Mouse (Mus musculus) c-Kit-negative CD71-positive TER-119-positive erythroid progenitor cells, embryonic 14.5 days (primary cell): ENCODE data around the gene Olfr723.
"Not testable (repeated sequence)": the region's sequence is repeated elsewhere in the genome, so short reads cannot be mapped to it uniquely, and the experiment has no call there.

ENCODE experiments used
- DNase-seq: peaks from one replicate; pipeline ENCODE4 v3.0.0-alpha.2; 2013; ENCODE audit warnings: low read depth, low spot score

Gene Olfr723

GRCm38 (mm10) chr14:49931687-49932086, at the start of gene Olfr723:
Olfr723 (minus strand) TSS chr14:49931787.
- not testable (repeated sequence) for DNase-seq

DNA sequence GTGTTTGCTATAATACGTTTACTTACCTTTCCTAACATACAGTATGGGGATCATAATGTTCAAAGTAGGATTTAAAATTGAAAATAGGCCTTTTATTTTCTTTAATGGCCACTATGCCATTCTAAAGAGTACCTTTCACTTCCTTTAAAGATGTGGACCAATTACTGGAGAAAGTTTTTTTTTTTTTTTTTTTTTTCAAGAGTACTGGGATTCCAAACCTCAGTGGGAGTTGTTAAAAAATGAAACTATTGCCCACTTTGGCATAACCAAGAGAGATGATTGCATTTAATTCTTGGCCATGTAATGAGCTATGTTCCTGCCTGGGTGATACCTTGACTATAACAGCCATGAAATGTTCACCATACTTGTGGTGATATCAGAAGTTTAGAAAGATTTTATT, 31.6 kb upstream of the Olfr723 start, which contains the start of gene Olfr724:
Gene Olfr724 (minus strand): TSS at position 101 of the 400 bp plus-strand sequence.
- DNase-seq: not testable (repeated sequence)

DNA sequence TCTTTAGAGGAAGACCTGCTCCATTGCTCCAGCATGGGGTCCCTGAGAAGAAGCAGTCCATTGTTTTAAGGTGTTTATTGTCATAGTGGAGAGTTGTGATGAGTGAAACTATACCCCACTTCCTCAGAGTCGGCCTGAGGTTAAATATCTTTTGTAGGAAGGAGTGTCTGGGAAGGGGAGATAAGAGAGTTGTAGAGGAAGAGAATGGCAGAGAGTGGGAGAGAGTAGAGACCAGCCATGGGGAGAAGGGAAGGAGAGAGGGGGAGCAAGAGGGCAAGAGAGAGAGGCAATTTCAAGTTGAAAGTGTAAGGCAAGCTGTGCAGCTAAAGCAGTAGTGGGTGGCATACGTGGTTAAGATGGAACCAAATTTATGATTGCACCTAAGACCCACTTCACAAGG, 24.3 kb upstream of the Olfr723 start:
- no peak for DNase-seq

DNA sequence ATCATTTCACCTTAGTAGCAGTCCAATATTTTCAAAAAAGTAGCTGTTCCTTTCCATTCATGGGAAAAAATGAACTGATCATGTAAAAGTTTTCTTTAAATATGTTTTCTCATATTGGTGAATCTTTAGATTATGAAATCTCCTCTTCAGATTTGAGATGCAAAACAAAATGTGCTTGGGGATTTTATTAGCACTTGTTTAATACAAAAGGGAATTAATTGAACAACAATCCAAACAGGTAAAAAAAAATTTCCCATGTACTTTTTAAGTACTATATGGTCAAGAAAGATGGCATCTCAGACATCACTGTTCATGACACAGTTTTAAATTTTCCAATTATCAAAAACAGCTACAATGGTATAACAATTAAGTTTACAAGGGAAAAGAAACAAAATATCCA, 29.7 kb downstream of the Olfr723 start, which contains the start of gene Olfr722:
Gene Olfr722 (minus strand): TSS at position 101 of the 400 bp plus-strand sequence.
- DNase-seq: no peak
